Mouse (Mus musculus) brain, adult 10 weeks (tissue): ENCODE results near the gene Grik3. TPM values are rescaled to one million over a fixed set of nuclear protein-coding genes. Genes with fewer than 3 reads are reported as not detected.

Source experiments
- polyA plus RNA-seq: library from polyadenylated mRNA; stranded (reverse); fragments of 350-450 nt; fragmentation: Illumina TruSeq; extraction: RNeasy Lipid Tissue Mini Kit (QIAGEN cat#74804); gene quantifications from one replicate; pipeline ENCODE4 v1.2.3, GENCODE M21; 2015; ENCODE audit warnings: low read depth, low replicate concordance

Grik3 gene
- polyA plus RNA-seq, result 25.0 TPM

GRCm38 (mm10) chr4:125490661-125491504, at the start of gene Grik3:
Grik3 (plus strand) TSS chr4:125490700.

